Mouse (Mus musculus): Measurements from ENCODE around the gene Mrpl36.

Gene Mrpl36

GRCm38 (mm10) chr13:73327827-73328698 is at the start of gene Mrpl36, which contains the start of gene Ndufs6:
TSS of gene Mrpl36 (plus strand) at chr13:73328513.
TSS of gene Ndufs6 (minus strand) at chr13:73328542.
- peak; percentile 94 to 95 for DNase-seq

GRCm38 (mm10) chr13:73279196-73279595 is 49.1 kb upstream of the Mrpl36 start:
- DNase-seq = no peak

GRCm38 (mm10) chr13:73282407-73282806 is 45.9 kb upstream of the Mrpl36 start:
- no peak for DNase-seq

GRCm38 (mm10) chr13:73283534-73283933 is 44.8 kb upstream of the Mrpl36 start:
- no peak for DNase-seq

GRCm38 (mm10) chr13:73290206-73290605 is 38.1 kb upstream of the Mrpl36 start:
- no peak for DNase-seq

- DNase-seq = no peak
Measured at GRCm38 (mm10) chr13:73291102-73291501, 37.2 kb upstream of the Mrpl36 start.

GRCm38 (mm10) chr13:73298717-73299116 is 29.6 kb upstream of the Mrpl36 start:
- no peak for DNase-seq

GRCm38 (mm10) chr13:73299322-73299721 is 29.0 kb upstream of the Mrpl36 start:
- no peak for DNase-seq

- DNase-seq = no peak
Measured at GRCm38 (mm10) chr13:73304729-73305128, 23.6 kb upstream of the Mrpl36 start.

- DNase-seq = no peak
Measured at GRCm38 (mm10) chr13:73305398-73306084, 22.8 kb upstream of the Mrpl36 start.

GRCm38 (mm10) chr13:73306085-73306410 is 22.3 kb upstream of the Mrpl36 start:
- DNase-seq = no peak

GRCm38 (mm10) chr13:73306430-73306829 is 21.9 kb upstream of the Mrpl36 start:
- DNase-seq = no peak

GRCm38 (mm10) chr13:73310183-73310929 is 18.0 kb upstream of the Mrpl36 start:
- DNase-seq = peak; percentile 19 to 53

GRCm38 (mm10) chr13:73320048-73320447 is 8.3 kb upstream of the Mrpl36 start:
- no peak for DNase-seq

- no peak for DNase-seq
Measured at GRCm38 (mm10) chr13:73322626-73323025, 5.7 kb upstream of the Mrpl36 start.

- no peak for DNase-seq
Measured at GRCm38 (mm10) chr13:73323406-73323805, 4.9 kb upstream of the Mrpl36 start.

- peak; percentile 90 to 93 for DNase-seq
Measured at GRCm38 (mm10) chr13:73330844-73331501, 2.7 kb downstream of the Mrpl36 start.

- no peak for DNase-seq
Measured at GRCm38 (mm10) chr13:73331736-73332135, 3.4 kb downstream of the Mrpl36 start.

GRCm38 (mm10) chr13:73336753-73337152 is 8.4 kb downstream of the Mrpl36 start:
- no peak for DNase-seq

- DNase-seq = no peak
Measured at GRCm38 (mm10) chr13:73345102-73345890, 17.0 kb downstream of the Mrpl36 start.

GRCm38 (mm10) chr13:73346131-73346530 is 17.8 kb downstream of the Mrpl36 start:
- no peak for DNase-seq

GRCm38 (mm10) chr13:73346743-73347142 is 18.4 kb downstream of the Mrpl36 start:
- no peak for DNase-seq
